Comparison of ENCODE assay signal across 15 mouse cellular contexts in genomic region chr2:29542039-29542438, GRCm38 (mm10).
DNase-seq lines count a peak whose midpoint lies in the region; ATAC-seq lines count a peak whose summit lies in the region.
"Had no signal": no experiment of that assay in that cellular context is flagged by ENCODE, and none has a peak within 500 bp of the region (broad histone marks: within the 10 kb centered on the region; RNA-seq: fewer than 3 reads in every experiment).

No protein-coding gene starts in this region.

- ATAC-seq in kidney, embryonic 15.5 days (replicated peaks; ENCODE audit: low FRiP score), result no peak
- ATAC-seq: forebrain, embryonic 14.5 days had no signal

- no peak overlapping the region for H3K27ac ChIP-seq in kidney, embryonic 15.5 days
- H3K27ac ChIP-seq: embryonic facial prominence, embryonic 13.5 days had no signal

- H3K4me2 ChIP-seq in kidney, embryonic 15.5 days, result no peak overlapping the region
- H3K4me2 ChIP-seq: embryonic facial prominence, embryonic 13.5 days; liver, embryonic 11.5 days had no signal

- H3K4me1 ChIP-seq in kidney, embryonic 15.5 days, result peaks cover 10% of the 10 kb centered on the region

- WGBS in kidney, embryonic 15.5 days, result 72% methylated on average over 13 of the region's 13 CpGs

- 0 out of 2 replicates have a peak, but pooled peaks cover 2% of the 10 kb centered on the region for H3K27me3 ChIP-seq in kidney, embryonic 15.5 days
- H3K27me3 ChIP-seq: embryonic facial prominence, embryonic 13.5 days had no signal

- intact Hi-C loops in left cerebral cortex, postnatal 14 days (cut with DNase I), result no loop called here

- no peak overlapping the region for H3K9ac ChIP-seq in kidney, embryonic 15.5 days
- H3K9ac ChIP-seq: embryonic facial prominence, embryonic 13.5 days had no signal

- H3K9me3 ChIP-seq in kidney, embryonic 15.5 days (replicated peaks), result no peaks in the 10 kb centered on the region
- H3K9me3 ChIP-seq: embryonic facial prominence, embryonic 13.5 days had no signal

- no peaks in the 10 kb centered on the region for H3K36me3 ChIP-seq in kidney, embryonic 15.5 days
- H3K36me3 ChIP-seq: embryonic facial prominence, embryonic 13.5 days had no signal

- no peak overlapping the region for H3K4me3 ChIP-seq in kidney, embryonic 15.5 days (replicated peaks)
- H3K4me3 ChIP-seq: embryonic facial prominence, embryonic 13.5 days had no signal

- peak; percentile 54 for DNase-seq in layer of hippocampus, adult 11-12 months (ENCODE audit: low spot score)
- no peak for DNase-seq in layer of hippocampus, adult 9-10 months (ENCODE audit: low spot score)
- peak; percentile 71 for DNase-seq in right cerebral cortex, adult 18-20 months
- no peak for DNase-seq in right cerebral cortex, postnatal 4 days
- peak; percentile 66 to 75 for DNase-seq in left cerebral cortex, postnatal 14 days (ENCODE audit: low spot score in 2 of 2)
- no peak for DNase-seq in urinary bladder, postnatal 4 days (ENCODE audit: low spot score in 2 of 2)
- DNase-seq: adrenal gland, adult 8-10 months; cerebellum, adult 11-12 months; heart, adult 18-20 months; kidney, adult 18-20 months; thymus, postnatal 4 days had no signal

Comparison
In these comparisons a context has a peak if more than half of its experiments do, and no peak if none do; other contexts are left out.
1. DNase-seq: peak in layer of hippocampus, adult 11-12 months (single experiment), right cerebral cortex, adult 18-20 months (single experiment) and left cerebral cortex, postnatal 14 days (2 of 2); none in layer of hippocampus, adult 9-10 months (single experiment), right cerebral cortex, postnatal 4 days (single experiment) and urinary bladder, postnatal 4 days (0 of 2).